Mouse (Mus musculus) CD8-positive naive resting alpha-beta T cell, adult 57 days (primary cell): ENCODE data around the gene Olfr215. TPM values are rescaled to one million over a fixed set of nuclear protein-coding genes. Genes with fewer than 3 reads are reported as not detected.

Experiments
- total RNA-seq: library from RNA; stranded (reverse); gene quantifications from one replicate; pipeline ENCODE4 v1.2.4, GENCODE M21; 2023

Olfr215 gene
- not detected for total RNA-seq

GRCm38 (mm10) chr6:116584095-116584494, at the start of gene Olfr215:
TSS of gene Olfr215 (minus strand) at chr6:116584195.

GRCm38 (mm10) chr6:116628539-116629171, 44.7 kb upstream of the Olfr215 start, which contains the start of gene Zfp422:
TSS of gene Zfp422 (minus strand) at chr6:116628999.

DNA sequence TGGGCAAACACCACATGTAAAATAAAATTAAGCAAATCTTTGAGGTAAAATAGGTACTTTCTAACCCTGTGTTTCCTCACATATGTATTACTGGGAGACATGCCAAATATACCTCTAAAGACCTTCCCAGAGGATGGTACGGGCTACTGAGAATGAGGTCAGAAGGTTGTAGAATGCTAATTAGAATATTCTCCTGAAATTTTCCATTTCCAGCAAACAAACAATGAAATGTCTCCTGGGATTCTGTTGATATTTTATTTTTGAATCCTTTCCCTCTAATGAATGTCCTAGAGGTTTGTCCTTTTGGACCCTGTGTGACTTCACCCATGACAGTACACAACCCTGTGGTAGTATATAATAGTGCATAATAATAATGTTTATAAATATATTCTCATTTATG, 30.1 kb downstream of the Olfr215 start, which contains the start of gene Olfr214:
Gene Olfr214 (plus strand): TSS at position 301 of the 400 bp plus-strand sequence.

DNA sequence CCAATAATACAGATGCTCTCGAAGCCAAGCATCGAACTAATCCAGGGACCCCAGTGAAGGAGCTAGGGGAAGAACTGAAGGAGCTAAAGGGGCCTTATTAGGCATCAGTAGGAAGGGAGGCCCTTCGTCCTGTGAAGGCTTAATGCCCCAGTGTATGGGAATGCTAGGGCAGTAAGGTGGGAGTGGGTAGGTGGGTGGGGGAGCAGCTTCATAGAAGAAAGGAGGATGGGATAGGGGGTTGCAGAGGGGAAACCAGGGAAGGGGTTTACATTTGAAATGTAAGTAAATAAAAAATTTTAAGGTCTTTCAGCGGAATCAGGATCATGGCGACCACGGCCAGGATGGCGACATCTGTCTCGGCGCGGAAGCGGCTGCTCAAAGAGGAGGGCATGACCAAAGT, 33.2 kb downstream of the Olfr215 start, which contains the start of gene Gm5580:
Gene Gm5580 (plus strand): TSS at position 301 of the 400 bp plus-strand sequence.

GRCm38 (mm10) chr6:116538156-116538555, 45.8 kb downstream of the Olfr215 start, which contains the start of gene Olfr213:
TSS of gene Olfr213 (plus strand) at chr6:116538456.

Other genes starting within 250 kb of the Olfr215 start
- 0.83 TPM for gene March8, start 246.2 kb downstream of the Olfr215 start, total RNA-seq
- gene Alox5, start 123.0 kb downstream of the Olfr215 start, total RNA-seq = 0.77 TPM
- not detected for gene Olfr211, start 95.1 kb downstream of the Olfr215 start, total RNA-seq
- not detected for gene Olfr212, start 77.7 kb downstream of the Olfr215 start, total RNA-seq
- not detected for gene Olfr213, start 45.7 kb downstream of the Olfr215 start, total RNA-seq
- 2.8 TPM for gene Gm5580, start 33.1 kb downstream of the Olfr215 start, total RNA-seq
- not detected for gene Olfr214, start 30.0 kb downstream of the Olfr215 start, total RNA-seq
- 24.8 TPM for gene Zfp422, start 44.8 kb upstream of the Olfr215 start, total RNA-seq
- gene Depp1, start 66.4 kb upstream of the Olfr215 start, total RNA-seq = not detected
- 3.6 TPM for gene Rassf4, start 89.8 kb upstream of the Olfr215 start, total RNA-seq
- gene Tmem72, start 132.7 kb upstream of the Olfr215 start, total RNA-seq = 0.15 TPM